Mouse (Mus musculus) NIH3T3 (cell line): ENCODE measurements around the gene Gli2.

ENCODE experiments used
- DNase-seq: peaks from one replicate; pipeline ENCODE4 v3.0.0-alpha.2; 2012; ENCODE audit warnings: low read depth

Gene Gli2

GRCm38 (mm10) chr1:118941336-118941735 lies 112.1 kb downstream of the Gli2 start:
- peak; percentile 25 for DNase-seq

GRCm38 (mm10) chr1:118940269-118940840 lies 113.1 kb downstream of the Gli2 start:
- peak; percentile 10 for DNase-seq

GRCm38 (mm10) chr1:118938206-118938605 lies 115.2 kb downstream of the Gli2 start:
- no peak for DNase-seq

- DNase-seq, result no peak
Measured at GRCm38 (mm10) chr1:118936108-118936507, 117.3 kb downstream of the Gli2 start.

GRCm38 (mm10) chr1:118935518-118935917 lies 117.9 kb downstream of the Gli2 start:
- peak; percentile 59 for DNase-seq

GRCm38 (mm10) chr1:118932167-118932566 lies 121.3 kb downstream of the Gli2 start:
- DNase-seq, result no peak

- peak; percentile 17 for DNase-seq
Measured at GRCm38 (mm10) chr1:118927543-118928354, 125.7 kb downstream of the Gli2 start.

GRCm38 (mm10) chr1:118926556-118926955 lies 126.9 kb downstream of the Gli2 start:
- DNase-seq, result no peak

GRCm38 (mm10) chr1:118922189-118922588 lies 131.2 kb downstream of the Gli2 start:
- DNase-seq, result no peak

GRCm38 (mm10) chr1:118917520-118918220 lies 135.7 kb downstream of the Gli2 start:
- DNase-seq, result no peak

- DNase-seq, result peak; percentile 37
Measured at GRCm38 (mm10) chr1:118916477-118917075, 136.8 kb downstream of the Gli2 start.

GRCm38 (mm10) chr1:118913414-118914385 lies 139.7 kb downstream of the Gli2 start:
- DNase-seq, result no peak

- DNase-seq, result no peak
Measured at GRCm38 (mm10) chr1:118912929-118913328, 140.5 kb downstream of the Gli2 start.

GRCm38 (mm10) chr1:118911427-118911727 lies 142.0 kb downstream of the Gli2 start:
- no peak for DNase-seq

- DNase-seq, result no peak
Measured at GRCm38 (mm10) chr1:118910693-118911426, 142.6 kb downstream of the Gli2 start.

GRCm38 (mm10) chr1:118909051-118909450 lies 144.4 kb downstream of the Gli2 start:
- DNase-seq, result no peak

- no peak for DNase-seq
Measured at GRCm38 (mm10) chr1:118907574-118907973, 145.8 kb downstream of the Gli2 start.

- DNase-seq, result no peak
Measured at GRCm38 (mm10) chr1:118905319-118905718, 148.1 kb downstream of the Gli2 start.

GRCm38 (mm10) chr1:118904909-118905308 lies 148.5 kb downstream of the Gli2 start:
- no peak for DNase-seq

GRCm38 (mm10) chr1:118904431-118904830 lies 149.0 kb downstream of the Gli2 start:
- DNase-seq, result no peak

- DNase-seq, result peak; percentile 17
Measured at GRCm38 (mm10) chr1:118903742-118904141, 149.7 kb downstream of the Gli2 start.
